Mouse (Mus musculus): ENCODE data around the gene Pnpla1.
A peak's percentile ranks its signal among the peaks of the same experiment; 100 is the strongest.
"Not testable (repeated sequence)": the region's sequence is repeated elsewhere in the genome, so short reads cannot be mapped to it uniquely, and the experiment has no call there.

The Pnpla1 gene

DNA sequence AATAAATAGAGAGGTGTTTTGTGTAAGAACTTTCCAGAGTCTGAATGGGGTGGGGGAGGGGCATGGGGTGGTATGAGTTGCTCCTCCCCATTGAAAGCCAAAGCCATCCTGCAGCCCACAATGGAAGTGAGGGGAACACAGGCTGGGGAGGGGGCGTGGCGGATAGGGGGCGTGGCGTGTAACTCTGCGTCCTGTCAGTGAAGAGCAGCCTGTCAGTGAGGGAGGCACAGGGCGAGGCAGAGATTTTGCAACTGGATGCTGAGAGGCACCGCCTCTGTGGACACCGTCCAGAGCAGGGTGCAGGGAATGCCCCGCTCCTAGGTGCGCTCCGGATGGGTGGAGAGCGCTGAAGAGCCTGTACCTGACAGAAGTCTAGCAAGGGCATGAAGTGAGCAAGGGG, at the start of gene Pnpla1:
Gene Pnpla1 (plus strand): TSS at position 207 of the 400 bp plus-strand sequence.
- DNase-seq (ENCODE audit: low spot score in 2 of 2): no peak

- no peak for DNase-seq (ENCODE audit: low spot score in 2 of 2)
Observed at GRCm38 (mm10) chr17:28808714-28809113, 49.5 kb upstream of the Pnpla1 start.

GRCm38 (mm10) chr17:28809175-28809831, 48.9 kb upstream of the Pnpla1 start:
- no peak for DNase-seq (ENCODE audit: low spot score in 2 of 2)

DNA sequence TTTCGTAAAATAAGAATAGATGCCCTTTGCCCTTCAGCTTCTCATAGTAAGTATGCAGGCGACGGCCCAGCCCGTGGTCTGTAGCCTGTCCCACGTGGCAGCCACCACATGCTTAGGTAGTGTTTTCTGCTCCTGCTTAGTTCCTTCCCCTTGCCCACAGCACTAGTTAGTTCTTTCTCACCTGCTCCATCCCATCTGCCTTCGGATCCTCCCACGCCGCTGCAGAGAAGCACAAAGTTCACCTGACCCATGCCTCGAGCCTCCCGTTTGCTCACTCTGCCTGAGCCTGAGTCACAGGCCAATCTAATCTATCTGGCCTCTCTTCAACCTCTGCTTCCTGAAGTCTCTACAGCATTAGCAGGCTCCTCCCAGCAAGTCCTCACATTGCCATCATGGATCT, 45.9 kb upstream of the Pnpla1 start:
- DNase-seq (ENCODE audit: low spot score in 2 of 2): no peak

GRCm38 (mm10) chr17:28814529-28815097, 43.6 kb upstream of the Pnpla1 start:
- DNase-seq (ENCODE audit: low spot score in 2 of 2): no peak

- no peak for DNase-seq (ENCODE audit: low spot score in 2 of 2)
Observed at GRCm38 (mm10) chr17:28815384-28816004, 42.7 kb upstream of the Pnpla1 start.

DNA sequence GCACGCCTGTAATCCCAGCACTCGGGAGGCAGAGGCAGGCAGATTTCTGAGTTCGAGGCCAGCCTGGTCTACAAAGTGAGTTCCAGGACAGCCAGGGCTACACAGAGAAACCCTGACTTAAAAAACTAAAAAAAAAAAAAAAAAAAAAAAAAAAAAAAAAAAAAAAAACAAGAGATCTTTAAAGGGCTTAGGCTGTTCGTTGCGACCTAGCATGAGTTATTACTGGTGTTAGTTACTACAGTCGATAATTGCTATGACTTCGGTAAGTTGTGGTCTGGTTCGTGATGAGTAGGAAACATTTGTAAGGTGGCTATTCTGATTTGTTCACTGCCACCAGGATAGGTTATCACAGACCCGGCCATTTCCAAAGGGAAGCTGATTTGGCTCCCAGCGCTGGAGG, 41.9 kb upstream of the Pnpla1 start:
- DNase-seq (ENCODE audit: low spot score in 2 of 2): not testable (repeated sequence)

DNA sequence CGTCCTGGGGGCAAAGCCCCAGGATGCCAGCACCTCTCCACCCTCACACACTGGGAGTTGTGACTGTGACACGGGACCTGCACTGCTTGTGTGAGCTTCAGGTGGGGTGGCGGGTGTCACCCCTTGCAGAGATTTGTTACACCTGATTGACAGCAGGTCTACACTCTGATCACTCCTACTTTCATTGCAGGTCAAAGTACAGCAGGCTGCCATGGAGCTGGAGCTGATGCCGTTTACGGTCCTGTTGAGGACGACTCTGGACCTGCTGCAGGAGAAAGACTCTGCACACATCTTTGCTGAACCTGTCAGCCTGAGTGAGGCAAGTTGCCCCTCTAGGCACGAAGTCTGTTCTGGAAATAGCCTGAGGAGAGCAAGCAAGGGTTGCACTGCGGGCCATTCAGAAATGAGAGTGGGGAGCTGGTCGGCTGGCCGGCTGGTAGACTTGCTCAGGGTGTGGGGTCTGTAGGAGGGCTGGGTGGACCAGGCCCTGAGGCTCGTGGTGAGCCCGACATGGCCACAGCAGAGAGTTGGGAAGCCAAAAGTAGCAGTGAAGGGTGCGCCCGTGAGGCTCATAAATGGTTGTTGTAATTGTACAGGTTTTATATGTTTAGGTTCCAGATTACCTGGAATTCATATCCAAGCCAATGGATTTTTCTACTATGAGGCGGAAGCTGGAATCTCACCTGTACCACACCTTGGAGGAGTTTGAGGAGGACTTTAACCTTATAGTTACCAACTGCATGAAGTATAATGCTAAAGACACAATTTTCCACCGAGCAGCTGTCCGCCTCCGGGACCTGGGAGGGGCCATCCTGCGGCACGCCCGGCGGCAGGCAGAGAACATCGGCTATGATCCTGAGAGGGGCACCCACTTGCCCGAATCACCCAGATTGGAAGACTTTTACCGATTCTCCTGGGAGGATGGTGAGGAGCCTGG, 41.1 kb upstream of the Pnpla1 start:
- no peak for DNase-seq (ENCODE audit: low spot score in 2 of 2)

- no peak for DNase-seq (ENCODE audit: low spot score in 2 of 2)
Observed at GRCm38 (mm10) chr17:28820189-28820588, 38.0 kb upstream of the Pnpla1 start.

- no peak for DNase-seq (ENCODE audit: low spot score in 2 of 2)
Observed at GRCm38 (mm10) chr17:28823004-28823745, 35.0 kb upstream of the Pnpla1 start.

DNA sequence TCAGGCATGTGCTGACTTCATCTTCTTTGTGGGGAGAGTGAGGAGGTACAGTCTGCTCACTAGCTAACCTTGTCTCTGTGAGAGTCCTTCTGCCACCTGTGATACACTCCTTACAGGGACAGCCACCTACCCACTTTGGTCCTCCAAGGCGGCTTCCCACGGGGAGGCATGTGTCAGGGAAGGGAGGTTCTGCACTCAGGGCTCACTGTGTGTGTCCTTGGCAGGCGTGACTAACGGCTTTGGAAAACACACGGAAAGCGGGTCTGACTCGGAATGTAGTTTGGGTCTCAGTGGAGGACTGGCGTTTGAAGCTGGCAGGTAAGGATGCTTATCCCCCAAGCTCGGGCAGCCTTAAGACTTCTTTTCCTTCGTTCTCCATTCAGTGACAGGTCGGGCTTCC, 34.5 kb upstream of the Pnpla1 start:
- DNase-seq (ENCODE audit: low spot score in 2 of 2): no peak

DNA sequence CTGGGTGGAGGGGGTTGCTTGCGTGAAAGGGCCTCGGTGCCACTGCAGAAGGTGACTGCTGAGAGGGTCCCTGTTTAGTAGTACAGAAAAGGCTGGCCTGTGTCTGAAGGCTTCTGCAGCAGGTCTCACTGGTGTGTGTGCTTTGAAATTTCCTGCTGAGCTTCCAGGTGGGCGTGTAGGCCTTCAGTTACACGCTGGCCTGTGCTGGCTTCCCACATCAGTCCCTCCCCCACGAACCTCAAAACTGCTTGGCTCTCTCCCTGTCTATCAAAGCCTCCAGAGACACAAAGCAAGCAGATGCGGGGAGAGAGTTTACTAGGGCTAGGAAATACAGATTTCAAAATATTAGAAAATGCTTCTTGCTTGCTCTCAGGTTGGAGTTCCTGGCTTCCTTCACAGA, 33.3 kb upstream of the Pnpla1 start:
- peak; percentile 58 to 73 for DNase-seq (ENCODE audit: low spot score in 2 of 2)

GRCm38 (mm10) chr17:28825359-28826041, 32.7 kb upstream of the Pnpla1 start:
- no peak for DNase-seq (ENCODE audit: low spot score in 2 of 2)

DNA sequence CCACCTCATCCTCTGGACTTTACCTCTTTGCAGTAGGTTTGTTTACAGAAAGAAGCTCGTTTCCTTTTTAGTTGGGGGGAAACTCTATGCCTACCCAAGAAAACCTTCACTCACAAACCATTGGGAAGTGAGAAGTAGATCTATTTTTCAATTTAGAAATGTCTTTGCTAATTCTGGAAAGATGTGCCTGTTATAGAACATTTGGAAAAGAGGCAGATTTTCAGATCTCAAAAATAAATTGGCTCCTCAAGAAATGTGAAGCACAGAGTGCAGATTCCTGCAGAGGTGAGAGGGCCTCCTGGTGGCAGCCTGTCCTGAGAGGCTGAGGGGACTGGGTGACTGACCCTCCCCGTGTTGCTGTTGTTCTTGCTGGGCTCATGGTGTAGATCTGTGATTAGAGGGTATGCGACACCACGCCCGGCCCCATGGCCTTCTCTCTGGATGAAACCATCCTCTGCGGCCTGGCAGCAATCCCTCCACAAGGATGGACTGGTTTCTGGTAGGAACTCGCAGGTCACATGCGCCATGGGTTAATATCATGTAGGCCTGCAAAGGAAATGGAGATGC, 30.5 kb upstream of the Pnpla1 start:
- DNase-seq (ENCODE audit: low spot score in 2 of 2): no peak

DNA sequence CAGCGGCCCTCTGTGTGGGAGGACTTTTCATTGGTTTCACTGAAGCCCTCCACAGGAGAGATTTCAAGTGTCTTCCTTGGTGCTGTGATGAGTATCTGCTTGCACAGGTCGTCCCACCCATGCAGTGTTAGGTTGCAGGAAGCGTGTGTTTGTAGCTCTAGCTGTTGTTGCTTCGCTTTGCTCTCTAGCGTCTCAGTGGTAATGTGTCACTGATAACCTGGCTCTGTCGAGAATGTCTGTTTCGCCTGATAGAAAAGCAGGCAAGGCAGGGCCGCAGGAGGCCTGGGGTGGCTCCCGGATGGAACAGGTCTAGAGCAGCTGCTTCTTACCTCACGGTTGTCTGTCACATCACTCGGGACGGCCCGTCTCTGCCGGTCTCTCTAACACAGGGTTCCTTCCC, 29.1 kb upstream of the Pnpla1 start:
- DNase-seq (ENCODE audit: low spot score in 2 of 2): no peak

- no peak for DNase-seq (ENCODE audit: low spot score in 2 of 2)
Observed at GRCm38 (mm10) chr17:28831065-28831464, 27.1 kb upstream of the Pnpla1 start.

- DNase-seq (ENCODE audit: low spot score in 2 of 2): no peak
Observed at GRCm38 (mm10) chr17:28832040-28832439, 26.2 kb upstream of the Pnpla1 start.

DNA sequence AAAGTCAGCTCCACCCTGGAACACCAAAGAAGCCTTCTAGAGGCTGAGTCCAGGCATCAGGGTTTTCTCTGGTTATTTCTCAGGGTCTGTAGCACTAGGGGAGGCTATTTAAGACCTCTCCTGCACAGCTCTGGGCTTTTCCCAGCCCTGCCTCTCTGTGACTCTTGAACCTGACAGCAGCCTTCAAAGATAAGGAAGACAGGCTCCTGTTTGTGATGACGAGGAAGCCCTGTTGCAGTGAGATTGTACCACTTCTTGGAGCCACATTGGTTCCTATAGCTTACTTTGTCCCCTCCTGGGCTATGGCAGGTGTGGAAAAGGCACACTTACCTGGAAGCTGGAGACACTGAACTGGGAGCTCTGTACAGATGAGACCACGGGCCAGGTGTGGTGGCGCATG, 25.3 kb upstream of the Pnpla1 start:
- DNase-seq (ENCODE audit: low spot score in 2 of 2): no peak

- no peak for DNase-seq (ENCODE audit: low spot score in 2 of 2)
Observed at GRCm38 (mm10) chr17:28834676-28835075, 23.5 kb upstream of the Pnpla1 start.

DNA sequence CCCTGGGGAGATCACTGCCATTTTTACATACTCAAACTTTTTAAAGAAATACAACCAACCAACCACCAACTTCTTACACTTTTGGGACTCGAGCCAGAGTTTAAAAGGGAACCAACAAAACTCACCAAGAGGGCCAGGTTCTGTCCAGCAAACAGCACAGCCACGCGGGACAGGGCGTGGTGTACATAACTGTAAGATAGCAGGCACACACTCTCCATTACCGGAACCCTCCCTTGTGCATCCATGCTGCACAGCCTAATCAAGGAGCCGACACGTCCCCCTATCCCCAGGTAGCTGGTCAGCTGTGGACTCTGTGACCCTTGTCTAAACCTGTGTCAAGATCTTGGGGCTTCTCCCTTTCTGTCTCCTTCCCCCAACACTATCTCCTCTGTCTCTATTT, 20.4 kb upstream of the Pnpla1 start:
- no peak for DNase-seq (ENCODE audit: low spot score in 2 of 2)

DNA sequence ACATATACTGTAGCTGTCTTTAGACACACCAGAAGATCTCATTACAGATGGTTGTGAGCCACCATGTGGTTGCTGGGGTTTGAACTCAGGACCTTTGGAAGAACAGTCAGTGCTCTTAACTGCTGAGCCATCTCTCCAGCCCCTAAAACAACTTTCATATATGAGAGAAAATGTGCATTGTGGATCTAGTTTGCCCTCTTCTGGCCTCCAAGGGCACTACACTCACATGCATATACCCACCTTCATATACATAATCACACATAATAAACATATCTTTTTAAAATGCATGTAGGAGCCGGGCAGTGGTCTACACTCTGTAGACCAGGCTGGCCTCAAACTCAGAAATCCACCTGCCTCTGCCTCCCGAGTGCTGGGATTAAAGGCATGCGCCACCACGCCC, 16.3 kb upstream of the Pnpla1 start:
- not testable (repeated sequence) for DNase-seq (ENCODE audit: low spot score in 2 of 2)
